Mouse (Mus musculus) CH12.LX (cell line): ENCODE measurements around the gene Srsf9.

Source experiments
- CTCF ChIP-seq, 2 experiments: IDR thresholded peaks in 1 of 2; conservative IDR thresholded peaks in 1 of 2; 2 replicates each; pipeline ENCODE4 v1.5.1; 2011 to 2012; ENCODE audit warnings: low read depth in 2 of 2, low read length in 2 of 2, improper control_type of control experiment in 1 of 2, inconsistent platforms in 1 of 2, mild to moderate bottlenecking in 1 of 2, moderate library complexity in 1 of 2
- EP300 ChIP-seq: IDR thresholded peaks from 2 replicates; pipeline ENCODE4 v1.6.1; 2011; ENCODE audit warnings: low read length, improper control_type of control experiment
- HCFC1 ChIP-seq: IDR thresholded peaks from 2 replicates; pipeline ENCODE4 v1.6.1; 2012; ENCODE audit warnings: low read depth, mild to moderate bottlenecking, inconsistent platforms, low read length, improper control_type of control experiment
- MAX ChIP-seq: IDR thresholded peaks from 2 replicates; pipeline ENCODE4 v1.6.1; 2011; ENCODE audit warnings: low read length, improper control_type of control experiment
- MAZ ChIP-seq: IDR thresholded peaks from 2 replicates; pipeline ENCODE4 v1.6.1; 2012; ENCODE audit warnings: low read depth, mild to moderate bottlenecking, inconsistent platforms, low read length, improper control_type of control experiment, moderate library complexity
- POLR2A ChIP-seq: IDR thresholded peaks from 2 replicates; pipeline ENCODE4 v1.6.1; 2011; ENCODE audit warnings: low read depth, mild to moderate bottlenecking, improper control_type of control experiment, low read length

DNA sequence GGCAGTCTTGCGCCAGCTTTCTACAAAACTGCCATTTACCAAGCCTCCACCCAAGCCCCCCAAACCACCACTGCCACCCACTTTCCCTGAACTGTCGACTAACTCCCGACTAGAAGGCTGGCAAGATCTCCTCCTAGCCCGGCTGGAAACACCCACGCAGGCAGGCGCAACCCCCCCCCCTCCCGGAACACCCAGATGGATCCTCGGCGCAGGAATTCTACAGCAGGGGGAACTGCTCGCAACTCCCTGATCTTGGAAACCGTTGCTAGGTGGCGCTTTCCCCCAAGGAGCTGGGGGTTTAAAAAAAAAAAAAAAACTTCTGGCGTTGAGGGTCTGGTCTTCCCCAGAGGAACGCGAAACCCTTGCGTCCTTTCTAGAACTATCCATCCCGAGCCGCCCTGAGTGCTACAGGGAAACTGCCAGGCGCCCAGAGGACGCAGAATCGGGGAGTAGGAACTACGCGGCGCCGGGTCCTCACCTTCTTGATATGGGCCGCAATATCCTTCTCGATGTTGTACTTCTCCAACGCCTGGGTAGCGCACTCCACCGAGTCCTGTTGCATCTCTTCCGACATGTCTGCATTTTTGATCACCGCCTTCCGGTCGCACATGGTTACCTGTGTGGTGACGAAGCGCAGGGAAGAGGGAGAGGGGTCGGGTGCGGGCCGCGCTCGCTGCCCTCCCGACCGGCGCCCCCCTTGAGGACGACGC lies 26.8 kb upstream of the Srsf9 start:
- TF ChIP-seq CTCF (conservative IDR thresholded peaks at IDR 0.05 in 1 of 2, IDR thresholded peaks at IDR 0.05 in 1 of 2; ENCODE audit: low read depth in 2 of 2, low read length in 2 of 2) (peak in 1 of 2 experiments; percentile 52; a peak in 2 of 4 replicates), POLR2A (no peak), EP300 (no peak), HCFC1 (0 out of 2 replicates have a peak, but pooled peaks have one; percentile 11), MAZ (peak; percentile 58; the same call in 1 of the 2 replicates), MAX (0 out of 2 replicates have a peak, but pooled peaks have one; percentile 37)
